Mouse (Mus musculus): ENCODE results near the gene Gm42906.

DNA sequence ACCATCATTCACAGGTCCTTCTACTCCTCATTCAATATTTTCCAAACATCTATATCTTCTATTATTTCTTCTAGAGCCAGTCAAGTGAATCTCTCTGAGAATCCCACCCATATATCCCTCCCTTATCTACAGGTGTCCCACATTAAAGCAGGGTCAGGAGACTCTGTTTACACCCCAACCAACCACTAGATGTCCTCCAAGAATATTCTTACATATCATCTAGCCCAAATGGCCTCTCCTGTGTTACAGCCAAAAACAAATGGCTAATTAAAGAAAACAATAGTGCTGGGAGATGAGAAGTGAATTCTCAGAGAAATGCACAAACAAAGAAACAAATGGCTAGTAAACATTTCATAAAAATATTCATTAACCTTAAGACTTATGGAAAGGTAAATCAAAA, 17.7 kb upstream of the Gm42906 start:
- TF ChIP-seq CTCF (IDR thresholded peaks at IDR 0.05; ENCODE audit: insufficient read depth, low read depth, low read length) (no peak), POLR2A (IDR thresholded peaks at IDR 0.05; ENCODE audit: insufficient read depth, low read depth, low read length) (no peak)

Measured in olfactory bulb, adult 2 months (tissue).